Mouse (Mus musculus) E14TG2a.4 (cell line): ENCODE data around the gene Nxn.

Experiments used
- CTCF ChIP-seq: conservative IDR thresholded peaks from 2 replicates; pipeline ENCODE4 v1.5.1; 2014; ENCODE audit warnings: low read length
- NANOG ChIP-seq: IDR thresholded peaks from 2 replicates; pipeline ENCODE4 v1.6.1; 2014; ENCODE audit warnings: borderline replicate concordance, low read length, mixed read lengths

DNA sequence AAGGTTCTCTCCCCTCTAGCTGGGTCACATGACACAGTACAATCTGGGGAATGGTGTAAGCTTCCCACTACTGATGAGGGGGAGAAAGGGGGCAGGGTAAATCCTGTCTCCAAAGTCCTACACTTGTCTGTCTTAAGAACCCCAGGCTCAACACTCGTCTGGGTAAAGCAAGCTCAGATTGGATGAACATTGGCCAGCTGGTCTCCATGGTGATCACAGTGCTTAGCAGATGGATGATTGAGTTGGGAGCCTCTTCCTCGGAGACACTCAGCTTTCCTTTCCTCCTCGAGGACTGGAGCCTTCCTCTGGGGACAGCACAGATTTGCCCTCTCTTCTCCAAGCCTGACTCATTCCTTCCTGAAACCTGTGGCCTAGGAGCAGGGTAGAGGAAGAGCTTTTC lies 40.7 kb upstream of the Nxn start:
- TF ChIP-seq CTCF (no peak), NANOG (no peak)
